Mouse (Mus musculus) left cerebral cortex, postnatal 4 days (tissue): Measurements from ENCODE around the gene Adamtsl4. TPM values are rescaled to one million over a fixed set of nuclear protein-coding genes. Genes with fewer than 3 reads are reported as not detected.

Source experiments
- DNase-seq: peaks from one replicate; pipeline ENCODE4 v3.0.0-alpha.2; 2022
- intact Hi-C: fragments of 180-260 bp; cut with DNase I; formaldehyde crosslinking; loops from one replicate; pipeline ENCODE4 v1.15.1; 2025
- total RNA-seq, 2 experiments: library from RNA; stranded (reverse); gene quantifications; 2 replicates each; pipeline ENCODE4 v1.2.3; 2021

Adamtsl4 gene
- total RNA-seq: 1 to 10 TPM; 1.4 to 1.9 TPM

DNA sequence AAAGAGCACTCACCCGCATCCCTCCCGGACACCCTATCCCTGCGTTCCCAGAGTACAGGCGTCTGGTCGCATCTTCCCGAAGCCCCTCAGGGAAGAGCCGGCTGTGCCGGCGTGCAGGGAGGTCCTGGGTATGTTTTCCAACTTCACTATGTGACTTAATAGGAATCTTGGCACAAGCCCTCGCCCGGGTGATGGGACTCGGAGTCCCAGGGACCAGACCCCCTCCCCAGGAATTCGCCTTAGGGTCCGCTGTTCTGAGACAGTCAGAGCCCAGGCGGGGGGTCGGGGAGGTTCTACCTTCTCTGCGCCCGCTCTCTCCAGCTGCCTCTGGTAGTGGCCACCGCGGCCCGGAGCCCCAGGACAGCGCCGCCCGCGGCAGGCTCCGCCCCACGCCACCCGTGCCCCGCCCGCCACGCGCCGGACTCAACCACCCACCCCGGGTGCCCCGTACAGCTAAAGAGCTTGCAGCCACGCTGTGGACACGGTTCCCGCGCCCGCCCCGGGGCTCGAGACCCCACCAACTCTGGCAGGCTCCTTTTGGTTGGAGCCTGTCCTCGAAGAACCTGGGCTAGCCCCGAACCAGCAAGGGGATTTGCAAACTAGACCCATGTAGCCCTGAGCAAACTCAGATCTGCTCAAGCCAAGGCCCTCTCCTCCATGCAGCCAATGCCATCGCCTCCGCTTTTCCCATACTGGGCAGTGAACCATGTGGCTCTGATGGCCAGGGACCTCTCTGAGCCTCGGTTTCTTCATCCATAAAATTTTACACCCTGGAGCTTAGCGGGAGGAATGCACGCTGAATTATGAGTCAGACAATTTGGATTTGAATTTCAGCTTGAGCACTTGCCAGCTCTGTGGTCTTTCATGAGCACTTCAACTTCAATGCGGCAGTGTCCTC lies at the start of gene Adamtsl4:
Adamtsl4 (minus strand) TSS at position 394 of the 898 bp plus-strand sequence.
- intact Hi-C loops: no loop called here

DNA sequence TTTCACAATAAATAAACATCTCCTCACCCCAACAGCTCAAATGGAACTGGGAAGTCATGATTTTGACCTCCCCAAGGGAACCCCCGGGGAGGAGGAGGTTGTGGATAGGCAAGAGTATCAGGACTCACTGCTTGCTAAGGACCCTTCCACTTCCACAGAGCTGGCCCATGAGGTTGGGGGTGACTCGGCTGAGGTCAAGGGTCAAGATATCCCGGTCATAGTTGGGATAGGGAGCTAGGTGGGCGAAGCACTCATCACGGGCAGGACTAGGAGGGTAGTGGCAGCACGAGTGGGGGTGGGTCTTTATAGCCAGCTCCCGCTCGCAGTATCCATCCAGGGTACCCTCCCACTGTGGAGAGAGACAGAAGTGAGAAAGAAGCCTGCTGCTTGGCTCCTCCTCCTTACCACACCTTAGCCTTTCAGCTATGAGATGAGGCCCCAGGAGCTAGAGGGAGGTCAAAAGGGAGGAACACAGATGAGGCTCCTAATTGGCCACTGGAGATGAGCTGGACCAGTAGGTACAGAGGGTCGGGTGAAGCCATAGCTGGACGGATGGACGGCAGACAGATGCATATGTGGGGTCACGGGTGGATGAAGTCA lies 47.5 kb upstream of the Adamtsl4 start:
- intact Hi-C loops: no loop called here
- DNase-seq: no peak

More for the DNA sequence above, at the start of gene Adamtsl4:
- DNase-seq: peak; percentile 43

- DNase-seq: no peak
- intact Hi-C loops: no loop called here
Measured at GRCm38 (mm10) chr3:95734092-95734702, 46.5 kb upstream of the Adamtsl4 start.

GRCm38 (mm10) chr3:95732744-95733521 lies 45.2 kb upstream of the Adamtsl4 start:
- no peak for DNase-seq
- intact Hi-C loops: no loop called here

DNA sequence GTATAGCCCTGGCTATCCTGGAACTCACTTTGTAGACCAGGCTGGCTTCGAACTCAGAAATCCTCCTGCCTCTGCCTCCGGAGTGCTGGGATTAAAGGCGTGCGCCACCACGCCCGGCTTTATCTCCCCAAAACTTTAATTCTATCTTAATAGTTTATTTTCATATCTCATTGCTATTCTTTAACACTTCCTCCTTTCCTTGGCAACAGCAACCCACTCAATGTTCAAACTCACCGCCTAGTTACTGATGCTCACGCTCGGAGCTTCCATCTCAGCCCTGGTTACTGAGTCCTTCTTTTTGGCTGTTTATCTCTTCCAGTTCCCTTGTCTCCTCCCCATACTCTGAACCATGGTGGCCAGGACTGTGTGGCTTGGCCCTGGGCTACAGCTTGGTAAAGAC lies 44.6 kb upstream of the Adamtsl4 start:
- no peak for DNase-seq
- intact Hi-C loops: no loop called here

DNA sequence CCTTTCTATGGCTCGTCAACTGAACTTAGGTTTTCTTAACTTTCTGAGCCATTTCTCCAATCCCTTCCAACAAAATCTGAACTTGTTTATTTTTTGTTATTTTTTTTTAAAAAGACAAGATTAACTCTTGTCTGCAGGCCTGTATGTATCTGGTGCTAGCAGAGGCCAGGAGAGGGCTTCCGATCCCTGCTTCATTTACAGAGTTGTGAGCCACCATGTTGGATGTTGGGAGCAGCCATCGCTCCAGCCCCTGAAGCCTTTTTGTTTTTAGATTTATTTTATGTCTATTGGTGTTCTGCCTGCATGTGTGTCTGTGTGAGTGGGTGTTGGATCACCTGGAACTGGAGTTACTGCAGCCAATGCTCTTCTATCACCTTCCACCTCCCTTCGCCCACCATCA lies 44.1 kb upstream of the Adamtsl4 start:
- intact Hi-C loops: no loop called here
- DNase-seq: no peak

DNA sequence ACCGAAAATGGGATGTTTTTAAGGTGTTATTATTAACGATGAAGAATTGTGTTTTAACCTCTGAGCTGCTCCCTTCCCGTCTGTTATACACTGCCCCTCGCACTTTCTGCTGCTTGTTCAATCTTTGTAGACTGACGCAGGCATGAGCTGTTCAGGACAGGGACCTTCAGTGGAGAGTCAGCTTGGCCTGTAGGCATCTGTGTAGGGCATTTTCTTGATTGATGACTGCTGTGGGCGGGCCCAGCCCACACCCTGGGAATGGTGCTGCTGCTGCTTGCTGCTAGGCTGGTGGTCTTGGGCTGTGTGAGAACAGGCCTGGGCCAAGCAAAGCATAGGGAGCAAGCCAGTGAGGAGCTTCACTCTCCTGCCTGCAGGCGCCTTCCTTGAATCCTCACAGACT lies 42.7 kb upstream of the Adamtsl4 start:
- DNase-seq: no peak
- intact Hi-C loops: no loop called here

DNA sequence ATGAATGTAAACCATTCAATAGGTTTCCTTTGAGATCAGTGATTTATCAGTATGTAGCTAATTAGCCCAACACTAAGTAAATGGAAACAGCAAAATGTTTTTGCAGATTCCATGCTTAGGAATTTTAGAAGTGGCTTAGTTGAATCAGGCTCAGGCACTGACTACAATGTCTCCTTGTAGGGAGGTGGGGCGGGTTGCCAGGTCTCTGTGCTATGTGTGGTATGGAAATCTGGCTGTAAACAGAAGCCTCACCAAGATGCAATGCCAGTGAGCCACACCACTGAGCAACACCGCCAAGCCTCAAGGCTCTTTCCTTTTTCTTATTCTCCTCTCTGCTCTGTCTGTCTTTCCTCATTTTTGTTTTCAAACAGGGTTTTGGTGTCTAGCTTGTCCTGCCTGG lies 41.2 kb upstream of the Adamtsl4 start:
- intact Hi-C loops: no loop called here

GRCm38 (mm10) chr3:95726696-95727358 lies 39.1 kb upstream of the Adamtsl4 start:
- intact Hi-C loops: no loop called here
- DNase-seq: no peak

More for the DNA sequence above, 41.2 kb upstream of the Adamtsl4 start:
- no peak for DNase-seq

GRCm38 (mm10) chr3:95725863-95726262 lies 38.1 kb upstream of the Adamtsl4 start:
- intact Hi-C loops: no loop called here
- no peak for DNase-seq

DNA sequence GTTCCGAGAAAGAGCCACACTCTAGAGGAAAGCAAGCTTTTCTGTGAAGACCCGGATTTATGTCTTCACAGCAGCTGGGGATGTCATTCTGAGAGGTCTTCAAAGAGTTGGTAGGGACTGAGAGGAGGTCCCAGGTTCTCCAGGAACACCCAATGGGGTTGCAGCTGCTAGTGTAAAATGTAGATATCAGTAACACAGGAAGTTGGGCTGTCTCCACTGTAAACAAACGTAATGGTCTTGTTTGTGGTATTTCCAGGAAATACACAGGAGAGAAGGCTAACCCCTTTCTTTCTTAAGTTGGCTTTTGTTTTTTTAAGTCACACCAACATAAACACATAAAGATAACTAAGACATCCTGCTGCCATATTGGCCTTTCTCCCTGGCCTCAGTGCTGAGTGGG lies 34.7 kb upstream of the Adamtsl4 start:
- no peak for DNase-seq
- intact Hi-C loops: no loop called here

- intact Hi-C loops: no loop called here
- no peak for DNase-seq
Measured at GRCm38 (mm10) chr3:95718153-95718552, 30.4 kb upstream of the Adamtsl4 start.

GRCm38 (mm10) chr3:95716075-95716474 lies 28.4 kb upstream of the Adamtsl4 start:
- intact Hi-C loops: no loop called here

GRCm38 (mm10) chr3:95709967-95710366 lies 22.2 kb upstream of the Adamtsl4 start:
- DNase-seq: no peak
- intact Hi-C loops: no loop called here

More at GRCm38 (mm10) chr3:95716075-95716474, 28.4 kb upstream of the Adamtsl4 start:
- no peak for DNase-seq

DNA sequence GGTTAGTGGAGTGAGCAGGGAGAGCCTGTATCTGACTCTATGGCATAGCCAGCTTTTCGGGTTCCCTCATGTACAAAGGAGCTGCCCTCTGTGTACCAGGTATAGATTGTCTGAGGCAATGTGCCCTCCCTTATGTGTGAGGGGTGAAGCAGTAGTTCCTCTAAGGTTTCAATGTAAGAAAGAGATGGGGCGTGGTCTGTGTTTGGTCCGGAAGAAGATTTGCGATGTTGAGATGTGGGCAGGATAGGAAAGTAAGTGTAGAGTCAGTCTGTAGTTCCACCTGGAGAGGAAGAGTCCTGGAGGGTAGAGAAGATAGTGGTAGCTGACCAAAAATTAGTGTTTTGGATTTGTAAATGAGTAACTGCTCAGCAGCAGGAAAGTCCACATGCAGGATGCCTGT lies 21.3 kb upstream of the Adamtsl4 start:
- intact Hi-C loops: no loop called here
- DNase-seq: no peak

GRCm38 (mm10) chr3:95707497-95707896 lies 19.8 kb upstream of the Adamtsl4 start:
- intact Hi-C loops: no loop called here
- no peak for DNase-seq

DNA sequence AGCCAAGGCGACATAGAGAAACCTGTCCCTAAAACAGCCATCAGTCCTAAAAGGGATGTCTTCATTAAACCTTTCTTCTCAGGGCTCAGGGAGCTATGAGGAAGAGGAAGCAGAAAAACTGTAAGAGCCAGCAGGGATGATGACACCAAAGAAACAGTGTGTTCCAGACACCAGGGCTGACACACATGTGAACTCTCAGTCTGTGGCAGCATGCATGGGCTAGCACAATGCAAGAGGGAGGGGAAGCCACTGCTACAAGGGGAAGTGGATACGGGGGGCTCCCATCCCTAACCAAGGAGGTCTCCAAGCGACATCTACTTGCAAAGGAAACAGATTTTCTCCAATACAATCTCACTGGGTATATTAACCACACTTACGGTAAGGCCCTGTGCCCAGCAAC lies 18.6 kb upstream of the Adamtsl4 start:
- intact Hi-C loops: no loop called here
- no peak for DNase-seq

- DNase-seq: no peak
- intact Hi-C loops: no loop called here
Measured at GRCm38 (mm10) chr3:95704612-95705011, 16.9 kb upstream of the Adamtsl4 start.

DNA sequence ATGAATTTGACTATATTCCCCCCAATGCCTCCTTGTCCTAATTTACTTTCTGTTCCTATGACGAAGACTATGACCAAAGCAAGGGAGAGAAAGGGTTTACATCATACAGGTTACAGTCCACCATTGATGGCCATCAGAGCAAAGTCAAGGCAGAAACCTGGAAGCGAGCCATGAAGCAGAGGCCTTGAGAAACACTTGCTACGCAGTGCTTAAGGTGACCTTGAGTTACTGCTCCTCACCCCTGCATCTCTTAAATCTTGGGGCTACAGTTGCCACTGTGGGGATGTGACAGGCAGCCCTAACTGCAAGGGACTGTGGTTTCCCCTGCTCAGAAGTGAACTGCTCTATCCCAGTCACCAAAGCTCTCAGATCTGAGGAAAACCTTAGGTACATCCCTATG lies 15.6 kb upstream of the Adamtsl4 start:
- intact Hi-C loops: no loop called here

DNA sequence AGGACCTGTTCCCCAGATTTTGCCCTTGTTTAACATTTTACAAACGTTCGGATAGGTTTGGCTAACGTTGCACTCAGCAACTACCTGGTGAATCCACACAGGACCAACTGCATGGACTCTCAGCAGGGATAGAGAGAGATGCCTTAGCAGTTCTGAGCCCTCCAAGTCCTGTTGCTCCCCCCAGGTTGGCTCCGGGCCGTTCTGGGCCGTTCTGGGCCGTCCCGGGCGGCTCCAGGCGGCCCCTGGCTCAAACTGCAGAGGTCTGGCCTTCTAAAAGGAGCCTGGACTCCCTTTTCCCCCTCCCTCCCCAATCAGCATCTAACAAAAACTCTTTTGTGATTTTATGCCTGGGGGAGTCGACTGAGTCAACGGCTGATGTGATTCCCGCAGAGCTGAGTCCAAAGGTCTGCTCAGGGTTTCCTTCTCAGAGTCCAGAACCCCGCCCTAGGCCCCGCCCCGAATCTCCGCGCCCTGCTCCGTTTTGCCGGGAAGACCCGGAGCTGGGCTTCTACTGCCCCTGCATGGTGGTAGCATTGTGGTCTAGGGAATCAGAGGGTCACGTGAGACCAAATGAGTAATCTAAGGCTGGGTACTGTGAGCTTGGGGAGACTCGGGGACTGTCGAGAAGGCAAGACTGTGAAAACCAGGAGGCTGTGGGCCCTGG lies 14.3 kb upstream of the Adamtsl4 start:
- intact Hi-C loops: no loop called here
- peak; percentile 72 for DNase-seq

More for the DNA sequence above, 15.6 kb upstream of the Adamtsl4 start:
- no peak for DNase-seq
